Mouse (Mus musculus) heart, adult 10 weeks (tissue): ENCODE data around the gene Olfr285. TPM values are rescaled to one million over a fixed set of nuclear protein-coding genes. Genes with fewer than 3 reads are reported as not detected.

Source experiments
- polyA plus RNA-seq: library from polyadenylated mRNA; stranded (reverse); fragments of 350-450 nt; fragmentation: Illumina TruSeq; extraction: RNeasy Lipid Tissue Mini Kit (QIAGEN cat#74804); gene quantifications from one replicate; pipeline ENCODE4 v1.2.3, GENCODE M21; 2014; ENCODE audit warnings: low read depth, low replicate concordance

The Olfr285 gene
- polyA plus RNA-seq, result not detected

DNA sequence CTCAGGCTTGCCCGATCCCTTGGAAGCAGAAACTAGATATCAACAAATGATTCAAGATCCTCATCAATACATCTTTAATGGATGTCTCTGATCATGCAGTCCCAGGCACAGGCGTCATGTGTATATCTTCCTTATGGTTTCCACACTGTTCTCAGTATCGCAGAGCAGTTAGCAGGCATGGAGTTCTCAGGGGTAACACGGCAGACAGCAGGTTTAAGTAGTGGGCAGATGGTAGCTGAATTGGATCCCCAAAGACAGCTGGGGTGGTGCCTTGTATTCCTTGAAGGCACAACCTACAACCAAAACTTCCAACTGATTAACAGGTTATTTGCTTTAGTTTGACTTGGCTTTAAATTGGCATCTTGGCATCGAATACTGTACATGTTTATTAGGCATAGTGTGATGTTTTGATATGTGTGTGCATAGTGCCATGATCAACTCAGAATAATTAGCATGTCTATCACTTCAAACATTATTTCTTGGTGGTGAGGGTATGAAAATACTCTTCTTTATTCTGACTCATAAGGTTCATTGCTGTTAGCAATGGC lies at the start of gene Olfr285:
Olfr285 (minus strand) TSS at position 177 of the 548 bp plus-strand sequence.

DNA sequence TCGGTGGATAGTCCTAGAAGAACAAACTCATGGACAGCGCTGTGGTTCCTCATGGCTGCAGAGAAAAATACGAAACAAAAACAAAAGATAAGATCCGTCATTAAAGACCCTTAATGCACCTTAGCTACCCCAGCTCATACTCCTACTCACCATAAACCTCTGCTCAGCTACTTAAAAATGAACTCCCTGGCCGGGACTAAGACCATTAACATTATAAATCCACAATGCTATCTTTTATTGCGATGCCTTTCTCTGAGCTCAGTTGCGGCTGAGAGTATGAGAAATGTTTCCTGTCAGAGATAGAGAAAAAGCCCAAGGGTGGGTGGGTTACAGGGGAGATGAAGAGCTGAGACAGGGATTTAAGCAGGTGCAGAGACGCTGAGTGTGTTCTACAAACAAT lies 23.7 kb upstream of the Olfr285 start, which contains the start of gene Olfr284:
Olfr284 (minus strand) TSS at position 101 of the 400 bp plus-strand sequence.

DNA sequence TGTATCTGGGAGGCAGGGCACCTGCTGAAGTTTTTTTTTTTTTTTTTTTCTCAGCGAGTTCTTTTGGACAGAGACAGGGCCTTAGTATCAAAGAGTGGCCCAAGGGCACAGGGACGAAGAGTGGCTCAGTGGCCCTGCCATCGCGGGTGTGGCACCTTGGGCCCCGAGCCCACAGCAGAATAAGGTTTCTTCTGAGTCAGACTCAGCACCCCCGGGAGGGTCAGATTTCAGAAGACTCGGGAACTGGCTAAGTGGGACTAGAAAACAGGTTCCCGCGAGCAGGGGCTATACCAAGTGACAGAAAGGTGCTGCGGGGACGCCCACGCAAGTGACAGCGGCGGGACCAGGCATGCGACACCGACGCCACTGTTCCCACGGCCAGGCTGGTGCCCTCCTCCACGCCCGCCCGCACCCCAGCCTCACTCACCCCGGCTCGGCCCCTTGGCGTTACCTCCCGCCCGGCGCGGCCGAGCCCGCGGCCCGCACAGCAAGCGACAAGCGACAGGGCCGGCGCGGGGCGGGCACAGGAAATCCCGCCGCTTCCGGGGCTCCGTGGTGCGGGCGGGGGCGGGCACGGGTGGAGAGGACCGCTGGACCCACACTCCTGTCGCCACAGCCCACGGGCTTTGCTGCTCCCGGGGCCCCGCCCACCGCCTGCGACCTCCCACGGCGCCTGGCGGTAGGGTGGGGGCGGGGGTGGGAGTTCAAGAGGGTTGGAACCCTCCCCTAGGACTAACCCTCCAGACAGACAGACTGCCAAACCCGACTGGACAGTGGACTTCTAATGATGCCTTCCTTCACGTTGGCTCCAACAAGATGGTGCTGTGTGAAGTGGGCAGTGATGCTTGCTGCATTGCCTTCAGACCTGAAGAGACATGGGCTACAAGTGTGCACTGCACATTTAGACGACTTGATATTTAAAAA lies 21.3 kb downstream of the Olfr285 start, which contains the start of gene Zfp641:
Zfp641 (minus strand) TSS at position 534 of the 924 bp plus-strand sequence.

Other genes starting within 250 kb of the Olfr285 start
- gene Pfkm, start 224.8 kb downstream of the Olfr285 start, polyA plus RNA-seq, result 729 TPM
- 10.9 TPM for gene Senp1, start 223.6 kb downstream of the Olfr285 start, polyA plus RNA-seq
- 96.2 TPM for gene Asb8, start 151.7 kb downstream of the Olfr285 start, polyA plus RNA-seq
- 0.42 TPM for gene Ccdc184, start 150.2 kb downstream of the Olfr285 start, polyA plus RNA-seq
- gene Olfr288, start 121.8 kb downstream of the Olfr285 start, polyA plus RNA-seq, result not detected
- gene Gm44579, start 96.4 kb downstream of the Olfr285 start, polyA plus RNA-seq, result not detected
- gene Olfr287, start 96.3 kb downstream of the Olfr285 start, polyA plus RNA-seq, result not detected
- gene Olfr286, start 82.9 kb downstream of the Olfr285 start, polyA plus RNA-seq, result not detected
- not detected for gene H1fnt, start 60.1 kb downstream of the Olfr285 start, polyA plus RNA-seq
- gene Zfp641, start 21.2 kb downstream of the Olfr285 start, polyA plus RNA-seq, result 5.4 TPM
- not detected for gene Olfr284, start 23.6 kb upstream of the Olfr285 start, polyA plus RNA-seq
- gene Olfr283, start 63.6 kb upstream of the Olfr285 start, polyA plus RNA-seq, result not detected
- gene Olfr282, start 113.9 kb upstream of the Olfr285 start, polyA plus RNA-seq, result not detected
- not detected for gene Olfr281, start 135.2 kb upstream of the Olfr285 start, polyA plus RNA-seq
- not detected for gene OR5BS1P, start 152.5 kb upstream of the Olfr285 start, polyA plus RNA-seq
- gene Lalba, start 165.4 kb upstream of the Olfr285 start, polyA plus RNA-seq, result not detected
- gene Olfr279, start 175.0 kb upstream of the Olfr285 start, polyA plus RNA-seq, result not detected
- gene Kansl2, start 216.9 kb upstream of the Olfr285 start, polyA plus RNA-seq, result 63.5 TPM